Mouse (Mus musculus): Measurements from ENCODE around the gene Dhx34.
"Not testable (repeated sequence)": the region's sequence is repeated elsewhere in the genome, so short reads cannot be mapped to it uniquely, and the experiment has no call there.

GRCm38 (mm10) chr7:16266593-16266992 lies 44.8 kb upstream of the Dhx34 start:
- TF ChIP-seq CTCF (IDR thresholded peaks at IDR 0.05; ENCODE audit: control insufficient read depth, insufficient read depth, low read length); POLR2A (IDR thresholded peaks at IDR 0.05; ENCODE audit: borderline replicate concordance, control insufficient read depth, low read depth, low read length): not testable (repeated sequence)

Measured in bone marrow, adult 2 months (tissue).